Mouse (Mus musculus) cerebellum, postnatal 10 days (tissue): Measurements from ENCODE around the gene Cpvl.

Experiments used
- DNase-seq, 2 experiments: peaks; one replicate each; pipeline ENCODE4 v3.0.0; 2021; ENCODE audit warnings: mixed read lengths in 2 of 2

The Cpvl gene

DNA sequence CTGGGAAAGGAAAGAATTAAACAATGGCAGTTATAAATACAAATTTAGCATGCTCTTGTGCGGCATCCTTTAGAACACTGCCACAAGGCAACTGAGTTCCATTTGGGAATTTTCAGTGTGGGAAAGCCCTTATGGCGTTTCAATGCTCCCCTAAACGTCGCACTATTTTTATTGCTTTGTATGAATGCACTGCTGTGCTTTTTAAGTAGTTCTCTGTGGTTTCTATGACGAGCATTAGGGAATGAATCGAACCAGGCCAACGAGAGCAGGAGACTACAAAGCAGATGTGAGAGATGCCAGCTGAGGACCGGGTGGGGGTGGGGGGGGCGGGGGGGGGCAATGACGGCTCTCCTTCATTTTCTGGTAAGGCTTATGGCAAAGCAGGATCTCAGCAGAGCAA is 96.8 kb downstream of the Cpvl start:
- DNase-seq = no peak

- DNase-seq = no peak
Measured at GRCm38 (mm10) chr6:53881235-53881606, 97.2 kb downstream of the Cpvl start.

DNA sequence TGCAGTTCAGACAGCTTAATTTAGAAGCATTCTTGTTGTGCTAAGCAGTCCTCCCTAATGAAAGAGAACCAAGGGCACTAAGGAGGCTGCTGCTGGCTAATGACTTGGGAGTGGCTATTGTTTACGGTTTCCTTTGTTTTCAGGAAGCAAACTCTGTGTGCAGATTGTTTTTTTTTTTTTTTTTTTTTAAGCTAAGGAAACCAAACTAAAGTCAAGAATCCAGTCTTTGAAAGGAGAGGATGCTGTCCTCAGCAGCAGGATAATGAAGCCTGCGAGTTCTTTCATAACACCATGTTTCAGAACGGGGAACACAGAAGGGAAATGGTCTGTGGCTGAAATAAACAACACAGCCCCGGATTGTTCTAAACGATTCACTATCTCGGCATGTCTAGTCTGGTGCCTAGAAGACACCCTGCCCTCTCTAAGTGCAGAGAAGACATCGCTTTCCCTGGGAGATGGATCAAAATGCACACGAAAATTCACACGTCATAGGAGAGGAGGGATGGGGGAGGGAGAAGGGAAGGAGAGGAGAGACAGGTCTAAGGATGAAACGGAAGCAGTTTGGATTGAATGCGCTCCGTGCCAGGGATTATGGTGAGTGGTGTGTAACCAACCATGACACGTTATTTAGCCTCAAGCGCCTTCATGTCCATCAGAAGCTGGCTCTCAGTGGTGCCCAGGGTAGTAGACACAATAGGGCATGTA is 97.8 kb downstream of the Cpvl start:
- DNase-seq = peak; percentile 59 to 68

DNA sequence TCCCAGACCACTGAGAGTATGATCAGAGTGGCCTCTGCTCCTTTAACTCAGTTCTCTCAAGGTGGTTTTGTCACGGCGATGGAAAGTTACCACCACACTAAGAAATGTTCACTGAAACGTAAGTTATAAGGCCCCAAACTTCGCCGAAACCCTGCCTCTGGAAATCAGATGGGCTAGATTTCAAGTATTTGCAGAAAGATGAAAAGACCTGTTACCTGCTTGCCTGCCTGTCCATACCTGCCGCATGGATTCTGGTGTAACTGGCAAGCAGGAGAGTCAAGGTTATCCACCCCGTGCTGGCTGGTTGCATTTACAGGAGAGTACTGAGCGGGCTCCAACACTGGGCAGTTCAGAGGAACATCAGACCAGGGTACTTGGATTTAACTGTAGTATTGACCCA is 98.9 kb downstream of the Cpvl start:
- DNase-seq = no peak

- DNase-seq = no peak
Measured at GRCm38 (mm10) chr6:53874881-53875429, 103.5 kb downstream of the Cpvl start.

DNA sequence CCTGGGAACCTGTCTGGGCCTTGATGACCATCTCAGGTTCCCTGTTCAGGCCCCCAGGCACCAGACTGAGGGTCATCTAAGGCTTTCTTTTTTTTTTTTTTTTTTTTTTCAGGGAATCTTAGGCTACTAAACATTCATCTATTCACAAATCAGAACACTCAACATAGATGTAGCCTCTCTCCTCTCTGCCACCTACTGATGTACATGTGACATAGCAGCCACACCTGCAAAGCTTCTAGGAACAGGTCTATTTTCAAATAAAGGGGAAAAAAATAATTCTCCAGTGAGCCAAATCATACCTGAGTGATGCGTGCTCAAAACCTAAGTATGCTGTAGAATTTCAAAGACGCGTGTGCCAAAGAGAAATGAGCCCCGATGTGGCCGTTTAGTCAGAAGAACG is 106.6 kb downstream of the Cpvl start:
- DNase-seq = peak in 1 of 2 experiments; percentile 28

DNA sequence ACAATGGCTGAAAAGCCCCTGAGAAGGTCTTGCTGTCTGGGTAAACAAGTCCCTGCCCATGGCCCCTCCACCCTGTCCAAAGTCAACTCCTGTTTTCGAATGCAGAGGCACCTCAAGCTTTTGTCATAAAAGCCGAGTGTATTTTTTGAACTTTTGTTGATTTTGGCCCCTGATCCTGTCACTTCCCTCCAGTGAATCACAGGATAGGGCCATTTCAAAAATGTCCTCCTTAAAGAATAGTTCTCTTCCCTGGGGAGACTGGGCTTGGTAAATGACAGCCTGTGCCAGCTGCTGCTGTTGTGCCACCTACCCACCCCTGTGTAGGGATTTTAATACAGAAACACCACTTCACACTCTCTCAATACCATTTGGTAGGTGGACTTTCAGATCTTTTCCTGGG is 115.5 kb downstream of the Cpvl start:
- DNase-seq = no peak

- DNase-seq = no peak
Measured at GRCm38 (mm10) chr6:53859106-53859505, 119.4 kb downstream of the Cpvl start.

GRCm38 (mm10) chr6:53857822-53858221 is 120.6 kb downstream of the Cpvl start:
- DNase-seq = peak; percentile 68 to 70

DNA sequence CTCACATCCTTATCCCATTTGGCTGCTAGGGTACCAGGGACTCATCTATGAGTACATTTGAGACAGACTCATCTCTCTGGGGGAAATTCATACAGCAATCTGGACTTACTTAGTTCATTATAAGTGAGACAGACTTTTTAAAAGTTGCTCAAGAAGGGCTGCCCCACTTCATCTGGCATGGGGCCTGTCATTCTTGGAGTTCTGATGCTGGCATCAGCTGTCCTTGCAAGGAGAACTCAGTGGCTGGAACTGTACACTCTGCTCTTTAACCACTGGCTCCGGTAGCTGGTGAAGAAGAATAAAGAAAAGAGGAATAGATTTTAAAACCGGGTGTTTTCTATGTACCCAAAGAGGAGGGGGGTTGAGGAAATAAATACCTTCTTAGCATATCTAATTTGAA is 121.7 kb downstream of the Cpvl start:
- peak in 1 of 2 experiments; percentile 35 for DNase-seq

DNA sequence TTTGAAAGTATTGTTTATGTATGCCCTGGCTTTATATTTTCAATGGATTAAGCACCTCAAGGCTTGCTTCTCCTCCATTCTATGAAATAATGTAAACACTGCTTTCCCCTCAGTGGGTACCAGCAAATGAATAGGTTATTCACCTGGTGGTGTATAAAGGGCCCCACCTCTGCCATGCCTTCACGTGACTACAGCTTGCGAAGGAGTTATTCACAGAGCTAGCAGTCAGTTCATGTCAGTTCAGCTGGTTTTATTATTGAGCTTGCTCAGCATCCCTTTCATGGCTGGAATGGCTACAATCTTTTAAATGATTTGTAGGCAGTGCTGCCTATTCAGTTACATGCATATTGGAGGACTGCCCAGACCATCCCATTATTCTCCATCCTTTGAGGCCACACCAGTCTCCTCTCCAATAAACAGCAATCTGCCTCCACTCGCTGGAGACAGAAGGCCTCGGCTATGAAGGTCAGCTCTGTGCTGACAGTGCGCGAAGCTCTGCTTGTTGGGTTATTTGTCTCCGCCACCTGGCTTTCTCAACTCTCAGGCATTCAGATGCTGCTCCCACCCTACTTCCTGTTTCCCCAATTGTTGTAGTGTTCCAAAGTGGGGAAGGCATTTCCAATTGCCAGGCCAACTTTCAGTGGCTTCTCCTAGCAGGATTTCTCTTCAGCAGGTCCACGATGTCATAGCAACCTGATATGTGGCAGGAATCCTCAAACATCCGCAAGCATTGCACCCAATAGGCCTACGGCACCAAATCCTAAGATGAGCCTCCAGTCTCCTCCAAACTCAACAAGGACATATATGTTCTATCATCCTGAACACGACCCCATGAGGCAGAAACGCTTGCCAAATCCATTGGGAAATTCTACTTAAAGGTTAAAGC is 123.3 kb downstream of the Cpvl start:
- peak; percentile 58 to 60 for DNase-seq

DNA sequence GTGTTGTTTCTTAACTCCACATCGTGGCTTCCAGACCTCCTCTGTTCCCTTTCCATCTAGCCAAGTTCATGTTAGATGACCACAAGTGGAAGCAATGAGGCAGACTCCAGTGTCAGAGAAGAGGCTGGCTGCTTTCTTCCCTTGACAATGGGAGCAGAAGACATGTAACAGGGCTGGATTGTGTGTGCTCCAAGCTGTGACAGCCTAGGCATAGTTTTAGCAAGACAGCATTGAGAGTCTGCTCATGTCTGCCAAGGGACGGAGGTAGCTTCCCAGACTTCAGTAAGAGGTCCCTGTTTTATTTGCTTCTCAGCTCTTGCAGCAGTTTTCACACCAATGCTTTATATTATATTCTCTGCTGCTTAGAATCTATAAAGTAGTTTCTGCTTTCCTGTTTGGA is 124.2 kb downstream of the Cpvl start:
- peak in 1 of 2 experiments; percentile 19 for DNase-seq

GRCm38 (mm10) chr6:53853546-53853945 is 124.9 kb downstream of the Cpvl start:
- DNase-seq = no peak

DNA sequence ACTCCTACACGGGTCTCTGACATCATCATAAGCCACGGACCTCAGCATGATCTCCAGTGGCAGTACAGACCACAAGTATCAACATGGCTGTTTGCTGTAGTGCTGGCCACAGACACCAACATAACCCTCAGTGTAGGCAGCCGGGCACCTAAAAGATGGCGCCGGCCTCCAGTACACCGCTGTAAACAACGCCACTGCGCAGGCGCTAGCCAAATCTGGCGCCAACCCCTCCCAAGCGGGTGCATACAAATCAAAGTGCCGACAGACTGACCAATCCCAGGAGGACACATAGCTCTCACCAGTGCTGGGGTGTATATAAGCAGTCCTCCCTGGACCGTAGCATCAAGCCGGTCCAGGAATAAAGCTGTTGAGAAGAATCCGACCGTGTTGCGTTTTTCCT is 133.8 kb downstream of the Cpvl start:
- no peak for DNase-seq

GRCm38 (mm10) chr6:53825213-53825612 is 153.3 kb downstream of the Cpvl start:
- DNase-seq = peak; percentile 80 to 88
